Mouse (Mus musculus): ENCODE results near the gene Spred3. TPM values are rescaled to one million over a fixed set of nuclear protein-coding genes. Genes with fewer than 3 reads are reported as not detected.
A peak's percentile ranks its signal among the peaks of the same experiment; 100 is the strongest.

Gene Spred3
- polyA plus RNA-seq, 1 experiment = 1.9 TPM

DNA sequence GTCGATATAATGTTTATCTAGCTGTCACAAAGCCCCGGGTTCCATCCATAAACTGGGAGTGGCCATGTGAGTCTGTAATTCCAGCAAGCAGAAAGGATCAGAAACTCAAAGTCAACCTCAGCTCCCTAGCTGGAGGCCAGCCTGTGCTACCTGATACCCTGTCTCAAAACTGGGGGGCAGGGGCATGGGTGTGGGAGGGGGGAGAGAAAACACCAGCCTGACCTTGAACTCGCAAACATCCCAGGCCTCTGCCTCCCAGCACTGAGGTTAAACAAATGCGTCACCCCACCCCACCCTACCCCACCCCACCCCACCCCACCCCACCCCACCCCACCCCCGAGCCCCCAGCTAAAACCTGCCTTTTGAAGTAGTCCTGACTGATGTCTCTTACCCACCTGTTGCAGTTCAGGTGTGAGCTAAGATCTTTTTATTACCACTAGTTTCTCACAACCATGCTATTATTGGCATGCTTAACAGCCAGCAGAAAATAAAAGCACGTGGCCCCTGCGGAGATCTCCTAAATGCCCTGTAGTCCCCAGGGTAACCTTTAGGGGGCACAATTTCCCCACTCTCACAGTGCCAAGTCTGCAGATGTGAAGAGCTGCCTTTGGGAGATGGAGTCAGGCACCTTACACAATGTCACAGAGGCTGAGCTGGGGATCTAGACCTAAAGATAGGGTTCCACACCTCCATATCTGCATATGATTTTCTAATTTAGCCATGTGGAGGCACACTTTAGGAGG lies 43.9 kb downstream of the Spred3 start:
- WGBS = 13% methylated on average over 7 of the region's 7 CpGs

DNA sequence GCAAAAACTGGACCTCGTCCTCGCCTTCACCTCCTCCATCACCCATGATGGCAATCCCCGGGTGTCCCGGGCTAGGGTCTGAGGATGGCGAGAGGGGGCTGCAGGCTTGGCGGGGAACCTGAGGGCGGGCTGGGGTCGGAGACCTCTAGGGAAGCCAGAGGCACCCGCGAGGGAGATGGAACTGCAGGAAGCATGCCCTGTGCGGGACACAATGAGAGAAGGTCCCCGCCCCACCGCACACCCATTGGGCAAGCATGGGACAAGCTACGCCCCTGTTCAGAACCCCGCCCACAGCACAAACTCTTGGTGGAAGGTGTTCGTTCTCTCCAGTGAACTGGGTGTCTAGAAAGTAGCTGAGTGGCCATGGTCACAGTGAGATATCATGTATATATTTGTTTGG lies 45.2 kb downstream of the Spred3 start, which contains the start of gene Ryr1:
Gene Ryr1 (minus strand): TSS at position 210 of the 400 bp plus-strand sequence.
- 1% methylated on average over 16 of the region's 16 CpGs for WGBS
- no peaks in the 10 kb centered on the region for H3K36me3 ChIP-seq (ENCODE audit: control insufficient read depth, insufficient read depth, low read length)
- no peaks in the 10 kb centered on the region; the same call in 1 of the 2 replicates for H3K27me3 ChIP-seq (ENCODE audit: control insufficient read depth, insufficient read depth, low read length)
- no peak for TF ChIP-seq CTCF (IDR thresholded peaks at IDR 0.05; ENCODE audit: extremely low read depth, insufficient read length, insufficient replicate concordance, low read depth, low read length)
- no peak for TF ChIP-seq POLR2A (IDR thresholded peaks at IDR 0.05; ENCODE audit: low read depth, low read length)
- H3K27ac ChIP-seq (ENCODE audit: insufficient read depth, low read depth, low read length) = no peak within 1 kb of the TSS
- 0 out of 2 replicates have a peak within 1 kb of the TSS, but pooled peaks have one; percentile 6 for H3K4me3 ChIP-seq (ENCODE audit: low read depth, low read length)
- H3K4me1 ChIP-seq (ENCODE audit: control insufficient read depth, insufficient read depth, insufficient read length, low read length) = peaks cover 3% of the 10 kb centered on the region; the same call in 1 of the 2 replicates

More for the DNA sequence above, 43.9 kb downstream of the Spred3 start:
- Histone ChIP-seq H3K4me3 (ENCODE audit: low read depth, low read length) (no peak overlapping the region), H3K27me3 (ENCODE audit: control insufficient read depth, insufficient read depth, low read length) (no peaks in the 10 kb centered on the region; the same call in 1 of the 2 replicates), H3K4me1 (ENCODE audit: control insufficient read depth, insufficient read depth, insufficient read length, low read length) (peaks cover 3% of the 10 kb centered on the region; the same call in 1 of the 2 replicates), H3K36me3 (ENCODE audit: control insufficient read depth, insufficient read depth, low read length) (no peaks in the 10 kb centered on the region), H3K27ac (ENCODE audit: insufficient read depth, low read depth, low read length) (no peak overlapping the region)
- TF ChIP-seq POLR2A (IDR thresholded peaks at IDR 0.05; ENCODE audit: low read depth, low read length) = no peak
- TF ChIP-seq CTCF (IDR thresholded peaks at IDR 0.05; ENCODE audit: extremely low read depth, insufficient read length, insufficient replicate concordance, low read depth, low read length) = peak; percentile 75; the same call in 1 of the 2 replicates

DNA sequence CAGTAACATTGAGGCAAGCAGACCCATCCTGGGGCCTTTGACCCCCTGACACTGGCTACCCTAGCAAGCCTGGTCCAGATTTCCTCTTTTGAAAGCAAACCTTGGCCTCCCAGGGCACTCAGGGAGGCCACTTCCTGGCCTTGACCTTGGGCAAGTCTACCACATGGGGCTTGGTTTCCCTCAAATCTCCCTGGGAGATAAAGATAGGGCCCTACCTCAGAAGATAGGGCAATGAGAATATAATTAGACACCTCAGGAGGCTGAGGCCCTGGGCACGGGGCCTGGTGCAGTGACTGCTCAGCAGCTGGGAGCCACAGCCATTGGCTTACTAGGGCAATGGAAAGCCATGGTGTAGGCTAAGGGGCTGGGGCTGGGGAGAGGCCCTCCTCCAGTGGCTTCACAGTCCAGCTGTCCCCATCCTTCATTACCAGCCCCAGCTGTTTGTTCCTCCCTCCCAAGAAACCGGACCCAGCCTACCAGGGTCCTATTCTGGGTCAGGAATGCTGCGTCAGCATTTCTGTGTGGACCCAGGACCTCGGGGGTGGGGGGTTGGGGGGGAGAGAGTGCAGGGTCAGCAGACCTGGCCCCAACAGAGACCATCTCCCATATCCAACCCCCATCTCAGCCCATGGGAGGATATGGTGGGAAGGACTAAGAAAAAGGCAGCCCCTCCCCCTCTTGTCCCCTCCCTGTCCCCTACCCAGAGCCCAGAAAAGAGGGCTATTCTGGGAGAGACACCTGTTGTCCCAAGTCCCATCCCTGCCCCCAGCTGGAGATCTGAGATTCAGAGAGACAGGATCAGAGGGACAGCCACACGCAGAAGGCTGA lies 46.5 kb downstream of the Spred3 start:
- Histone ChIP-seq H3K27ac (ENCODE audit: insufficient read depth, low read depth, low read length) (no peak overlapping the region), H3K4me1 (ENCODE audit: control insufficient read depth, insufficient read depth, insufficient read length, low read length) (peaks cover 3% of the 10 kb centered on the region; the same call in 1 of the 2 replicates), H3K27me3 (ENCODE audit: control insufficient read depth, insufficient read depth, low read length) (no peaks in the 10 kb centered on the region; the same call in 1 of the 2 replicates), H3K36me3 (ENCODE audit: control insufficient read depth, insufficient read depth, low read length) (no peaks in the 10 kb centered on the region), H3K4me3 (ENCODE audit: low read depth, low read length) (no peak overlapping the region)
- TF ChIP-seq CTCF (IDR thresholded peaks at IDR 0.05; ENCODE audit: extremely low read depth, insufficient read length, insufficient replicate concordance, low read depth, low read length) (no peak), POLR2A (IDR thresholded peaks at IDR 0.05; ENCODE audit: low read depth, low read length) (no peak)
- WGBS = 63% methylated on average over 5 of the region's 5 CpGs

DNA sequence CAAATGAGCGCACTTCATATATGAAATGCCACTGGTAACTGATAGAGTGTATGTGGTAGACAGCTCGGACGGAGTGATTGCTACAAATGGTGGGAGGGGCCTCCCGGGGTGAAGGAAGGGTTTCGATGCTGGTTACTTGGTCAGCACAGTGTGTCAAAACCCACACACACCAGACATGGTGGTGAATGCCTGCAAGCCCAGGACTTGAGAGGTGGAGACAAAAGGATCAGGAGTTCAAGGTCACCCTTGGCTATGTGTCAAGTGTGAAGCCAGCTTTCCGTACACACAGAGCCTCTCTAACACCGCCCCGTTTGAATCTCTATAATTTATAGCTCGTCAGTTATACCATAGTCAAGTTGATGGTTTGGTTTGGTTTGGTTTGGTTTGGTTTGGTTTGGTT lies 47.4 kb downstream of the Spred3 start:
- H3K4me1 ChIP-seq (ENCODE audit: control insufficient read depth, insufficient read depth, insufficient read length, low read length) = peaks cover 3% of the 10 kb centered on the region; the same call in 1 of the 2 replicates
- no peak overlapping the region for H3K27ac ChIP-seq (ENCODE audit: insufficient read depth, low read depth, low read length)
- H3K27me3 ChIP-seq (ENCODE audit: control insufficient read depth, insufficient read depth, low read length) = no peaks in the 10 kb centered on the region; the same call in 1 of the 2 replicates
- H3K36me3 ChIP-seq (ENCODE audit: control insufficient read depth, insufficient read depth, low read length) = no peaks in the 10 kb centered on the region
- WGBS = 82% methylated on average over 9 of the region's 9 CpGs
- H3K4me3 ChIP-seq (ENCODE audit: low read depth, low read length) = no peak overlapping the region
- no peak for TF ChIP-seq POLR2A (IDR thresholded peaks at IDR 0.05; ENCODE audit: low read depth, low read length)
- TF ChIP-seq CTCF (IDR thresholded peaks at IDR 0.05; ENCODE audit: extremely low read depth, insufficient read length, insufficient replicate concordance, low read depth, low read length) = no peak

DNA sequence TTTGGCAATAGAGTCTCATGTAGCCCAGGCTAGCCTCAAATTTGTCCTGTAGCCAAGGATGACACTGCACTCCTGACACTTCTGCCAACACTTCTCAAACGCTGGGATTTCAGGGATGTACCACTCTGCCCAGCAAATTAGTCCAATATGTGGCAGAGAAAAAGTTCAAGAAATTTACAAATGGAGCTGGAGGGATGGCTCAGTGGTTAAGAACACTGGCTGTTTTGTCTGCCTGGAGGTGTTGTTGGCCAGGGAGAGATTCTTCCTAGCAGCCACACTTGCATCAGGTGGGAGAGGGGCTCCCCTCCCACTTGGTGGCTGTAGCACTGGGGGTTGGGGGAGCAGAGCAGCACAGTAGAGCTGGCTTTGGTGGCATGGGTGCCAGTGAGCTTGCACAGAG lies 50.7 kb downstream of the Spred3 start:
- H3K4me1 ChIP-seq (ENCODE audit: control insufficient read depth, insufficient read depth, insufficient read length, low read length) = no peaks in the 10 kb centered on the region
- 52% methylated on average over 1 of the region's 1 CpGs for WGBS
- TF ChIP-seq POLR2A (IDR thresholded peaks at IDR 0.05; ENCODE audit: low read depth, low read length) (no peak), CTCF (IDR thresholded peaks at IDR 0.05; ENCODE audit: extremely low read depth, insufficient read length, insufficient replicate concordance, low read depth, low read length) (no peak)

DNA sequence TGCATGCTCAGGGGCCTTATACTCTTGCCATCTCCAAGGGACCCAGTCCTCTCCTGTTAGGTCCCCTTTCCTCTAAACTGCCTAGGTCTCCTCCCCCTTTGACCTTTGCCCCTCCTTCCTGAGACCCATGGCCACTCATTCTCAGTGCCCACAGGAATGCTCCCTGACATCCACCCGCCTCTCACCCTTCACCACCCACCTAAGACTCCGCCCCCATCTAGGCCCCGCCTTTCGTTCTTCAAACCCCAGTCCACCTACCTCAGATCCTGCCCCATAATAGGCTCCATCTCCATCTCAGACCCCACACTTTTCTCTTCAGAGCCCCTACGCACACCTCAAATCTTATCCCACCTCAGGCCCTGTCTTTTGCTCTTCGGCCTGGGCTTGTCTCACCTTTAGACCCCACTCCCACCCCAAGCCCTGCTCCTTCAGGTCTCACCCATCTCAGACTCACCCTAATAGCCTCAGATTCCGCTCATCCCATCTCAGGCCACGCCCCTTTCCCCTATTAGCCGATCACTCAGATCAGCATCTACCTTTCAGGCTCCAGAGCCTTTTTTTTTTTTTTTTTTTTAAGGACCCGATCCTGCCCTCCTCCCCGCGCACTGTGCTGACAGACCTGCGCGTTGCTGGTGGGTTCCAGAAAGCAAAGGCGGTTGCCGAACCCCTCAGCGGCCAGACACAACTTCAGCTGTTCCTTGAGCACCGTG lies 51.9 kb downstream of the Spred3 start:
- H3K36me3 ChIP-seq (ENCODE audit: control insufficient read depth, insufficient read depth, low read length) = no peaks in the 10 kb centered on the region
- no peaks in the 10 kb centered on the region for H3K4me1 ChIP-seq (ENCODE audit: control insufficient read depth, insufficient read depth, insufficient read length, low read length)
- H3K27me3 ChIP-seq (ENCODE audit: control insufficient read depth, insufficient read depth, low read length) = no peaks in the 10 kb centered on the region
- TF ChIP-seq CTCF (IDR thresholded peaks at IDR 0.05; ENCODE audit: extremely low read depth, insufficient read length, insufficient replicate concordance, low read depth, low read length) (no peak), POLR2A (IDR thresholded peaks at IDR 0.05; ENCODE audit: low read depth, low read length) (no peak)
- H3K4me3 ChIP-seq (ENCODE audit: low read depth, low read length) = no peak overlapping the region
- no peak overlapping the region for H3K27ac ChIP-seq (ENCODE audit: insufficient read depth, low read depth, low read length)
- WGBS = 34% methylated on average over 18 of the region's 18 CpGs

More for the DNA sequence above, 50.7 kb downstream of the Spred3 start:
- H3K4me3 ChIP-seq (ENCODE audit: low read depth, low read length) = no peak overlapping the region
- no peak overlapping the region for H3K27ac ChIP-seq (ENCODE audit: insufficient read depth, low read depth, low read length)
- no peaks in the 10 kb centered on the region for H3K36me3 ChIP-seq (ENCODE audit: control insufficient read depth, insufficient read depth, low read length)
- no peaks in the 10 kb centered on the region for H3K27me3 ChIP-seq (ENCODE audit: control insufficient read depth, insufficient read depth, low read length)

All from small intestine, adult 2 months (tissue).